Mouse (Mus musculus) kidney, adult 2 months (tissue): ENCODE measurements around the gene Fam168a.

Source experiments
- CTCF ChIP-seq: fragments of 200-500 bp; conservative IDR thresholded peaks from 2 replicates; pipeline ENCODE4 v1.5.1; 2011; ENCODE audit warnings: low read depth, mild to moderate bottlenecking, control low read depth, low read length, moderate library complexity, mixed read lengths; ENCODE audit not compliant: insufficient read depth, insufficient read length
- POLR2A ChIP-seq: fragments of 200-500 bp; IDR thresholded peaks from one replicate; pipeline ENCODE4 v1.6.1; 2011; ENCODE audit warnings: low read depth, low read length, control low read depth

DNA sequence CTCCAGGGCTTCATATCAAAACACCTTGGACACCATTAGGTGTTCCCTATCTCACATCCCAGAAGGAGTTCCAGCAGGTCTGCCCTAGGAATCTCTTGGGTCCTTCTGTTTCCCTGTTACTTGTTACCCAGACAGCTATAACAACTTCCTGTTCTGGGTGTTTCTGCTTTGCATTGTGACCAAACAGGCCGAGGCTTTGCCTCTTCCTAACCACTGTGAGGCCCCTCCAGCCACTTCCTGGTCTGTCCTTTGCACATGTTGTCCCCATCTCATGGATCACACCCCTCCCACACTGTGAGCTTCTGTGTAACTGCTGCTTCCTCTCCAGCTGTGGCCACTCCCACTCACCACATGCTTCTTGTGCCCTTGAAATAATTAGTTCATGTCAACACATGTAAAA lies 139.0 kb downstream of the Fam168a start:
- TF ChIP-seq CTCF (no peak), POLR2A (no peak)
